Mouse (Mus musculus): ENCODE data around the gene Pdcd6ip. TPM values are rescaled to one million over a fixed set of nuclear protein-coding genes. Genes with fewer than 3 reads are reported as not detected.
A peak's percentile ranks its signal among the peaks of the same experiment; 100 is the strongest.
"Not testable (repeated sequence)": the region's sequence is repeated elsewhere in the genome, so short reads cannot be mapped to it uniquely, and the experiment has no call there.

Pdcd6ip gene
- polyA plus RNA-seq, 1 experiment: 56.3 TPM

DNA sequence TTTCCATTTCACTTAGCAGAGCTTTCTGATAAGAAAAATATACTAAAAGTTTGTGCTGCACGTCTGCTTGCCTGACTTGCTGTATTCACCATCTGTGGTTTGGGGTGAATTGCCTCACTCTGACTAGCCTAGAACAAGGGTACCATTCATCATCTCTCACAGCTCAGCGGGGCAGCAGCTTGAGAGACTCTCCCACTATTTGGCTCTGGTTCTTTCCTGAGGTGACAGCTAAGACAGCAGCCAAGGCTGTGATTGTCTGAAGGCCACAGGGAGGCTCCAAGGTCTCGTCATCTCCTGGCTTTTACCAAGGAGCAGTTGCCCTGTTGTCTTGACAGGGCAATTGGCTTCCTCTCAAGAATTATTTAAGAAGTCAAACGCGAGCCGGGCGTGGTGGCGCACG lies 30.0 kb upstream of the Pdcd6ip start:
- peaks cover 11% of the 10 kb centered on the region for H3K79me2 ChIP-seq (ENCODE audit: control insufficient read depth, insufficient read depth)
- no peaks in the 10 kb centered on the region for H3K27me3 ChIP-seq (ENCODE audit: control insufficient read depth, insufficient read depth, insufficient read length)
- no peak overlapping the region for H3K4me3 ChIP-seq
- TF ChIP-seq CEBPB (IDR thresholded peaks at IDR 0.05; ENCODE audit: insufficient read depth, poor library complexity, severe bottlenecking): no peak
- TF ChIP-seq POLR2AphosphoS2 (IDR thresholded peaks at IDR 0.05; ENCODE audit: insufficient read length, low read depth): peak; percentile 8
- no peak overlapping the region for H3K4me2 ChIP-seq (ENCODE audit: low read depth)
- H3ac ChIP-seq (ENCODE audit: control insufficient read depth, insufficient read length): no peak overlapping the region
- no peaks in the 10 kb centered on the region for H3K36me3 ChIP-seq (ENCODE audit: control insufficient read depth, insufficient read depth)

DNA sequence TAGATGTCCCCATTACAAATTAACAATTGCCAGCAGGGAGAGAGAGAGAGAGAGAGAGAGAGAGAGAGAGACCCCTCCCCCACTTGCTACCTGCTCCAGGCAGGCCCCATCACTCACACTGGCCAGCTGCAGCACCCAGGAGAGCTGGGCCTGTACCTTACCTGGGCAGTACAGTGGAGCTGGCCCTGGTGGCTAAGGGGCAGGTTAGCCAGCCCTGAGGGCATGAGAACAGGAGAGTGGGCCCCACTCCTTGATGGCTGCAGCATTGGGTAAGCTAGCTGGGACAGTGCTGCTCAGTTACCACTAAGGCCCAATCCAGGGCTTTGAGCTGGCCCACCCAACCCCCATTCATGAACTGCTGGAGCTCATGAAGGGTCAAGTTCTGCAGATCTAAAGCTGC lies 27.9 kb upstream of the Pdcd6ip start:
- H3K4me2 ChIP-seq (ENCODE audit: low read depth): no peak overlapping the region
- TF ChIP-seq TCF3 (IDR thresholded peaks at IDR 0.05; ENCODE audit: insufficient read length, low read depth): no peak
- no peak for TF ChIP-seq MYOG (IDR thresholded peaks at IDR 0.05; ENCODE audit: control insufficient read depth in 1 of 3, insufficient read depth in 1 of 3, insufficient read length in 2 of 3, low read depth in 2 of 3)
- no peak for TF ChIP-seq MYOD1 (IDR thresholded peaks at IDR 0.05; ENCODE audit: control insufficient read depth in 1 of 3, insufficient read length in 2 of 3, low read depth in 2 of 3)
- no peak for TF ChIP-seq CEBPB (IDR thresholded peaks at IDR 0.05; ENCODE audit: insufficient read depth, poor library complexity, severe bottlenecking)
- TF ChIP-seq USF1 (IDR thresholded peaks at IDR 0.05; ENCODE audit: low read depth): no peak
- no peak for TF ChIP-seq E2F4 (IDR thresholded peaks at IDR 0.05; ENCODE audit: insufficient read depth)
- no peak for TF ChIP-seq MAX (IDR thresholded peaks at IDR 0.05; ENCODE audit: low read depth)
- no peak for TF ChIP-seq SRF (IDR thresholded peaks at IDR 0.05; ENCODE audit: control insufficient read depth, insufficient read length, low read depth)
- no peak for TF ChIP-seq POLR2A (IDR thresholded peaks at IDR 0.05; ENCODE audit: insufficient read length, low read depth)
- TF ChIP-seq POLR2AphosphoS2 (IDR thresholded peaks at IDR 0.05; ENCODE audit: insufficient read length, low read depth): no peak
- TF ChIP-seq TCF12 (IDR thresholded peaks at IDR 0.05; ENCODE audit: insufficient read depth, poor library complexity, severe bottlenecking): no peak
- H3K27me3 ChIP-seq (ENCODE audit: control insufficient read depth, insufficient read depth, insufficient read length): no peaks in the 10 kb centered on the region
- H3K4me3 ChIP-seq: no peak overlapping the region
- H3K79me2 ChIP-seq (ENCODE audit: control insufficient read depth, insufficient read depth): no peaks in the 10 kb centered on the region
- H3K36me3 ChIP-seq (ENCODE audit: control insufficient read depth, insufficient read depth): no peaks in the 10 kb centered on the region
- no peak overlapping the region for H3ac ChIP-seq (ENCODE audit: control insufficient read depth, insufficient read length)

GRCm38 (mm10) chr9:113731540-113731939 lies 23.5 kb upstream of the Pdcd6ip start:
- H3K4me3 ChIP-seq: no peak overlapping the region
- no peak for TF ChIP-seq TCF12 (IDR thresholded peaks at IDR 0.05; ENCODE audit: insufficient read depth, poor library complexity, severe bottlenecking)
- no peak for TF ChIP-seq POLR2A (IDR thresholded peaks at IDR 0.05; ENCODE audit: insufficient read length, low read depth)
- no peak for TF ChIP-seq MAX (IDR thresholded peaks at IDR 0.05; ENCODE audit: low read depth)
- no peak for TF ChIP-seq SRF (IDR thresholded peaks at IDR 0.05; ENCODE audit: control insufficient read depth, insufficient read length, low read depth)
- no peak for TF ChIP-seq MYOD1 (IDR thresholded peaks at IDR 0.05; ENCODE audit: control insufficient read depth in 1 of 3, insufficient read length in 2 of 3, low read depth in 2 of 3)
- no peak for TF ChIP-seq CEBPB (IDR thresholded peaks at IDR 0.05; ENCODE audit: insufficient read depth, poor library complexity, severe bottlenecking)
- TF ChIP-seq TCF3 (IDR thresholded peaks at IDR 0.05; ENCODE audit: insufficient read length, low read depth): no peak
- no peak for TF ChIP-seq REST (IDR thresholded peaks at IDR 0.05; ENCODE audit: insufficient read depth, insufficient read length)
- TF ChIP-seq E2F4 (IDR thresholded peaks at IDR 0.05; ENCODE audit: insufficient read depth): no peak
- no peak for TF ChIP-seq USF1 (IDR thresholded peaks at IDR 0.05; ENCODE audit: low read depth)
- TF ChIP-seq POLR2AphosphoS2 (IDR thresholded peaks at IDR 0.05; ENCODE audit: insufficient read length, low read depth): no peak
- TF ChIP-seq MYOG (IDR thresholded peaks at IDR 0.05; ENCODE audit: control insufficient read depth in 1 of 3, insufficient read depth in 1 of 3, insufficient read length in 2 of 3, low read depth in 2 of 3): no peak
- H3K79me2 ChIP-seq (ENCODE audit: control insufficient read depth, insufficient read depth): no peaks in the 10 kb centered on the region
- no peak overlapping the region for H3ac ChIP-seq (ENCODE audit: control insufficient read depth, insufficient read length)
- H3K27me3 ChIP-seq (ENCODE audit: control insufficient read depth, insufficient read depth, insufficient read length): no peaks in the 10 kb centered on the region
- H3K4me2 ChIP-seq (ENCODE audit: low read depth): no peak overlapping the region
- H3K36me3 ChIP-seq (ENCODE audit: control insufficient read depth, insufficient read depth): no peaks in the 10 kb centered on the region

GRCm38 (mm10) chr9:113726991-113727680 lies 19.1 kb upstream of the Pdcd6ip start:
- H3K27me3 ChIP-seq (ENCODE audit: control insufficient read depth, insufficient read depth, insufficient read length): no peaks in the 10 kb centered on the region
- H3ac ChIP-seq (ENCODE audit: control insufficient read depth, insufficient read length): no peak overlapping the region
- H3K79me2 ChIP-seq (ENCODE audit: control insufficient read depth, insufficient read depth): no peaks in the 10 kb centered on the region
- H3K36me3 ChIP-seq (ENCODE audit: control insufficient read depth, insufficient read depth): no peaks in the 10 kb centered on the region
- no peak overlapping the region for H3K4me3 ChIP-seq
- no peak for TF ChIP-seq REST (IDR thresholded peaks at IDR 0.05; ENCODE audit: insufficient read depth, insufficient read length)
- TF ChIP-seq MAX (IDR thresholded peaks at IDR 0.05; ENCODE audit: low read depth): no peak
- 0 out of 2 replicates have a peak, but pooled peaks have one; percentile 9 for TF ChIP-seq CEBPB (IDR thresholded peaks at IDR 0.05; ENCODE audit: insufficient read depth, poor library complexity, severe bottlenecking)
- no peak for TF ChIP-seq MYOG (IDR thresholded peaks at IDR 0.05; ENCODE audit: control insufficient read depth in 1 of 3, insufficient read depth in 1 of 3, insufficient read length in 2 of 3, low read depth in 2 of 3)
- H3K4me2 ChIP-seq (ENCODE audit: low read depth): no peak overlapping the region

GRCm38 (mm10) chr9:113726131-113726530 lies 18.1 kb upstream of the Pdcd6ip start:
- Histone ChIP-seq H3K36me3 (ENCODE audit: control insufficient read depth, insufficient read depth) (no peaks in the 10 kb centered on the region), H3ac (ENCODE audit: control insufficient read depth, insufficient read length) (no peak overlapping the region), H3K4me2 (ENCODE audit: low read depth) (no peak overlapping the region), H3K79me2 (ENCODE audit: control insufficient read depth, insufficient read depth) (no peaks in the 10 kb centered on the region), H3K4me3 (no peak overlapping the region), H3K27me3 (ENCODE audit: control insufficient read depth, insufficient read depth, insufficient read length) (no peaks in the 10 kb centered on the region)
- peak; percentile 80 for TF ChIP-seq SRF (IDR thresholded peaks at IDR 0.05; ENCODE audit: control insufficient read depth, insufficient read length, low read depth)
- no peak for TF ChIP-seq TCF12 (IDR thresholded peaks at IDR 0.05; ENCODE audit: insufficient read depth, poor library complexity, severe bottlenecking)
- TF ChIP-seq USF1 (IDR thresholded peaks at IDR 0.05; ENCODE audit: low read depth): no peak
- TF ChIP-seq E2F4 (IDR thresholded peaks at IDR 0.05; ENCODE audit: insufficient read depth): no peak
- TF ChIP-seq MYOD1 (IDR thresholded peaks at IDR 0.05; ENCODE audit: control insufficient read depth in 1 of 3, insufficient read length in 2 of 3, low read depth in 2 of 3): no peak

DNA sequence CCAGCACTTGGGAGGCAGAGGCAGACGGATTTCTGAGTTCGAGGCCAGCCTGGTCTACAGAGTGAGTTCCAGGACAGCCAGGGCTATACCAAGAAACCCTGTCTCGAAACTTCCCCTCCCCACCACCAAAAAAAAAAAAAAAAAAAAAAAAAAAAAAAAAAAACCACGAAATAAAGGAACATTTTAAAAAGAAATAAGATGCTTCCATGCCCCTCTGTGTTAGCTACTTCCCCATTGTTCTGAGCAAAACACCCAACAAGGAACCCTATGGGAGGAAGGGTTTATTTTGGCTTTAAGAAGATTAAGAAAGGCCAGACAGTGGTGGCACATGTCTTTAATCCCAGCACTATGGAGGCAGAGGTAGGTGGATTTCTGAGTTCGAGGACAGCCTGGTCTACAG lies 17.6 kb upstream of the Pdcd6ip start:
- H3K79me2 ChIP-seq (ENCODE audit: control insufficient read depth, insufficient read depth); H3K27me3 ChIP-seq (ENCODE audit: control insufficient read depth, insufficient read depth, insufficient read length); H3K4me3 ChIP-seq; H3K36me3 ChIP-seq (ENCODE audit: control insufficient read depth, insufficient read depth); H3K4me2 ChIP-seq (ENCODE audit: low read depth); H3ac ChIP-seq (ENCODE audit: control insufficient read depth, insufficient read length): not testable (repeated sequence)

Measured in myocyte (in vitro differentiated cells).